Mouse (Mus musculus): ENCODE measurements around the gene Tmco4. TPM values are rescaled to one million over a fixed set of nuclear protein-coding genes. Genes with fewer than 3 reads are reported as not detected.

Tmco4 gene
- polyA plus RNA-seq, 1 experiment from 2014 or later: 3.0 TPM

DNA sequence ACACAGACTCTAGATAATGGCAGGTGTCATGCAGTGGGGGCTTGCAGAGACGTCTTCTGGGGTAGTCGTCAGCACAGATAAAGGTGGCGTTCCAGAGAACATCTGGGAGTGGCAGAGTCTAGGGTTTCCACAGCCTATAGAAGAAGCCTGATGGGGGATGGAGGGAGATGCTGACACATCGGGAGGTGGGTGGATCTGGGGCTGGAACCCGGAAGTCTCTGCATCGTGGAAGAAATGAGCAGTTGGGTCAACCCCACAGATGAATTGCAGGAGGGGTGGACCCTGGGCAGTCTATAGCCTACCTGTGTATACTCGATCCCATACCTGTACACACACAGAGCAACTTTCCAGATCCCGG, 61.3 kb downstream of the Tmco4 start:
- WGBS (ENCODE audit: insufficient replicate concordance): 61% methylated on average over 8 of the region's 8 CpGs
- Histone ChIP-seq H3K9ac (ENCODE audit: low read depth, low read length) (no peak overlapping the region), H3K27ac (ENCODE audit: low read depth, low read length) (no peak overlapping the region)

DNA sequence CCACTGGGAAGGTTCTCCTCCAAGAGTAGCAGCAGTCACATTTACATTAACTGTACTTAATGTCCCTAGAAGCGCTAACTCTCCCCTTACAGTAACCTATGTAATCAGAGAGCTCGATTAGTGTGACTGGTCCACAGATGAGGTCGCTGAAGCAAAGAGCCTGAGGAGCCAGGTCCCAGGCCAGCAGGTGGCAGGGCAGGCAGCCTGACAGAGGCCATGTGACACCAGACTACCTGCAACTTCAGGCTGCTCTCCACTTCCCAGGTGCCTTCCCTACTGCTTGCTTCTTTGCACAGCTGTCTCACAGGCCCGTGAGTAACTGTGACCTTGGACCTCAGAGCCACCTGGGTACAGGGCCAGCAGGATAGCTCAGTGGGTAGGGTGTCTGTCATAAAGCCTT, 61.9 kb downstream of the Tmco4 start:
- Histone ChIP-seq H3K36me3 (ENCODE audit: control insufficient read depth, insufficient read depth, low read length) (no peaks in the 10 kb centered on the region), H3K4me1 (ENCODE audit: control insufficient read depth, insufficient read depth, low read length) (peaks cover 12% of the 10 kb centered on the region; the same call in 1 of the 2 replicates), H3K27me3 (ENCODE audit: control insufficient read depth, insufficient read depth, low read length) (0 out of 2 replicates have a peak, but pooled peaks cover 2% of the 10 kb centered on the region), H3K9me3 (replicated peaks; ENCODE audit: control insufficient read depth, low read length) (no peaks in the 10 kb centered on the region), H3K9ac (ENCODE audit: low read depth, low read length) (no peak overlapping the region), H3K27ac (ENCODE audit: low read depth, low read length) (no peak overlapping the region), H3K4me2 (no peak overlapping the region), H3K4me3 (ENCODE audit: low read depth, low read length) (no peak overlapping the region)
- 47% methylated on average over 4 of the region's 4 CpGs for WGBS (ENCODE audit: insufficient replicate concordance)
- ATAC-seq (replicated peaks; ENCODE audit: insufficient number of reproducible peaks, low FRiP score, low TSS enrichment): no peak

More for the DNA sequence above, 61.3 kb downstream of the Tmco4 start:
- ATAC-seq (replicated peaks; ENCODE audit: insufficient number of reproducible peaks, low FRiP score, low TSS enrichment): no peak
- H3K4me1 ChIP-seq (ENCODE audit: control insufficient read depth, insufficient read depth, low read length): peaks cover 12% of the 10 kb centered on the region; the same call in 1 of the 2 replicates
- 0 out of 2 replicates have a peak, but pooled peaks cover 3% of the 10 kb centered on the region for H3K27me3 ChIP-seq (ENCODE audit: control insufficient read depth, insufficient read depth, low read length)
- no peaks in the 10 kb centered on the region for H3K9me3 ChIP-seq (replicated peaks; ENCODE audit: control insufficient read depth, low read length)
- no peak overlapping the region for H3K4me2 ChIP-seq
- H3K4me3 ChIP-seq (ENCODE audit: low read depth, low read length): no peak overlapping the region
- no peaks in the 10 kb centered on the region for H3K36me3 ChIP-seq (ENCODE audit: control insufficient read depth, insufficient read depth, low read length)

- Histone ChIP-seq H3K27me3 (ENCODE audit: control insufficient read depth, insufficient read depth, low read length) (peaks cover 4% of the 10 kb centered on the region; the same call in 1 of the 2 replicates), H3K9me3 (replicated peaks; ENCODE audit: control insufficient read depth, low read length) (no peaks in the 10 kb centered on the region), H3K27ac (ENCODE audit: low read depth, low read length) (no peak overlapping the region), H3K4me3 (ENCODE audit: low read depth, low read length) (no peak overlapping the region), H3K9ac (ENCODE audit: low read depth, low read length) (no peak overlapping the region), H3K4me2 (no peak overlapping the region), H3K36me3 (ENCODE audit: control insufficient read depth, insufficient read depth, low read length) (no peaks in the 10 kb centered on the region), H3K4me1 (ENCODE audit: control insufficient read depth, insufficient read depth, low read length) (peaks cover 12% of the 10 kb centered on the region; the same call in 1 of the 2 replicates)
- no peak for ATAC-seq (replicated peaks; ENCODE audit: insufficient number of reproducible peaks, low FRiP score, low TSS enrichment)
- WGBS (ENCODE audit: insufficient replicate concordance): 87% methylated on average over 3 of the region's 3 CpGs
These were observed 62.3 kb downstream of the Tmco4 start for GRCm38 (mm10) chr4:139034942-139035341.

- H3K9me3 ChIP-seq (replicated peaks; ENCODE audit: control insufficient read depth, low read length): no peaks in the 10 kb centered on the region
- no peak overlapping the region for H3K9ac ChIP-seq (ENCODE audit: low read depth, low read length)
- H3K36me3 ChIP-seq (ENCODE audit: control insufficient read depth, insufficient read depth, low read length): no peaks in the 10 kb centered on the region
- peaks cover 12% of the 10 kb centered on the region; the same call in 1 of the 2 replicates for H3K27me3 ChIP-seq (ENCODE audit: control insufficient read depth, insufficient read depth, low read length)
- H3K4me3 ChIP-seq (ENCODE audit: low read depth, low read length): no peak overlapping the region
- no peak for ATAC-seq (replicated peaks; ENCODE audit: insufficient number of reproducible peaks, low FRiP score, low TSS enrichment)
- no peak overlapping the region for H3K4me2 ChIP-seq
- H3K4me1 ChIP-seq (ENCODE audit: control insufficient read depth, insufficient read depth, low read length): peaks cover 12% of the 10 kb centered on the region; the same call in 1 of the 2 replicates
- WGBS (ENCODE audit: insufficient replicate concordance): 89% methylated on average over 3 of the region's 3 CpGs
- no peak overlapping the region for H3K27ac ChIP-seq (ENCODE audit: low read depth, low read length)
These were observed 63.1 kb downstream of the Tmco4 start for GRCm38 (mm10) chr4:139035799-139036198.

GRCm38 (mm10) chr4:139037795-139038607, 65.3 kb downstream of the Tmco4 start:
- WGBS (ENCODE audit: insufficient replicate concordance): 76% methylated on average over 17 of the region's 17 CpGs
- no peaks in the 10 kb centered on the region for H3K36me3 ChIP-seq (ENCODE audit: control insufficient read depth, insufficient read depth, low read length)
- no peak overlapping the region for H3K9ac ChIP-seq (ENCODE audit: low read depth, low read length)
- ATAC-seq (replicated peaks; ENCODE audit: insufficient number of reproducible peaks, low FRiP score, low TSS enrichment): no peak
- H3K4me1 ChIP-seq (ENCODE audit: control insufficient read depth, insufficient read depth, low read length): peaks cover 10% of the 10 kb centered on the region; the same call in 1 of the 2 replicates
- H3K4me2 ChIP-seq: no peak overlapping the region
- H3K27ac ChIP-seq (ENCODE audit: low read depth, low read length): no peak overlapping the region
- no peak overlapping the region for H3K4me3 ChIP-seq (ENCODE audit: low read depth, low read length)
- H3K9me3 ChIP-seq (replicated peaks; ENCODE audit: control insufficient read depth, low read length): no peaks in the 10 kb centered on the region
- peaks cover 12% of the 10 kb centered on the region; the same call in 1 of the 2 replicates for H3K27me3 ChIP-seq (ENCODE audit: control insufficient read depth, insufficient read depth, low read length)

DNA sequence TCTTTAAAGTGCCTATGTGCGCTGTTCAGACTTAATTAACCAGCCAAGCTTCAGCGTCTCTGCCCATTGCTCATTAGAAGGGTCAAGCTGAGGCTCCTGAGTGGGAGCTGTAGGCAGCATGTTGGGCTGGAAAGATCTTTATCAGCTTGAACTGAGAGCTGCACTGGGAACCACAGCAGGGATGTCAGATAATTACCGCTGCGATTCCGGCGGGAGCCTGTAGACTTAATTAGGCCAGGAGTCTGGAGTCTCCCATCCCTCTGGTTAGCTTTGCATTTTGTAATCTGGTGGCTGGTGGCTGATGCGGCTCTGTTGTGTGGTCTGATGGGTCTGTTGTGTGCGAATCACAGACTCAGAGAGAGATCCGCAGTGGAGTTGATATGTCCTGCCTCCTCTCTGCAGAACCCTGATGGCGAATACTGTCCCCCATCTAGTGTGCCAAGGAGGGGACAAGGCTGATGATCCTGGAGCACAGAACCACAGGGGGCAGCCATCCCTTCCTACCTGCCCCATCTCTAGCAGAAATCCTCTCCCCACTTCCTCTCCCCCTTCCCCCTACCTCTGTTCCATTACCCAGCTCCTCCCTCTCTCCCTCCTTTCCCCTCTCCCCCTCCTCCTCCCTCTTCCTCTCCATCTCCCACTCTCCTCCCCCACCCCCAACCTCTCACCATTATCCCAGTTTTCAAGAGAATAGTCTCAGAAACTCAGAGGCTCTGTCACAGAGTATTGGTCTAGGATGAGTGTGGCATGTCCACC, 67.6 kb downstream of the Tmco4 start:
- no peaks in the 10 kb centered on the region for H3K36me3 ChIP-seq (ENCODE audit: control insufficient read depth, insufficient read depth, low read length)
- 3% methylated on average over 10 of the region's 10 CpGs for WGBS (ENCODE audit: insufficient replicate concordance)
- no peak overlapping the region for H3K4me3 ChIP-seq (ENCODE audit: low read depth, low read length)
- H3K27ac ChIP-seq (ENCODE audit: low read depth, low read length): no peak overlapping the region
- no peak overlapping the region for H3K9ac ChIP-seq (ENCODE audit: low read depth, low read length)
- peaks cover 12% of the 10 kb centered on the region; the same call in 1 of the 2 replicates for H3K27me3 ChIP-seq (ENCODE audit: control insufficient read depth, insufficient read depth, low read length)
- H3K4me2 ChIP-seq: no peak overlapping the region
- no peaks in the 10 kb centered on the region for H3K4me1 ChIP-seq (ENCODE audit: control insufficient read depth, insufficient read depth, low read length)
- ATAC-seq (replicated peaks; ENCODE audit: insufficient number of reproducible peaks, low FRiP score, low TSS enrichment): no peak
- no peaks in the 10 kb centered on the region for H3K9me3 ChIP-seq (replicated peaks; ENCODE audit: control insufficient read depth, low read length)

- Histone ChIP-seq H3K4me2 (no peak overlapping the region), H3K9me3 (replicated peaks; ENCODE audit: control insufficient read depth, low read length) (no peaks in the 10 kb centered on the region), H3K36me3 (ENCODE audit: control insufficient read depth, insufficient read depth, low read length) (no peaks in the 10 kb centered on the region), H3K9ac (ENCODE audit: low read depth, low read length) (no peak overlapping the region), H3K27ac (ENCODE audit: low read depth, low read length) (no peak overlapping the region), H3K4me3 (ENCODE audit: low read depth, low read length) (no peak overlapping the region), H3K27me3 (ENCODE audit: control insufficient read depth, insufficient read depth, low read length) (peaks cover 12% of the 10 kb centered on the region; the same call in 1 of the 2 replicates), H3K4me1 (ENCODE audit: control insufficient read depth, insufficient read depth, low read length) (no peaks in the 10 kb centered on the region)
- WGBS (ENCODE audit: insufficient replicate concordance): 76% methylated on average over 5 of the region's 5 CpGs
- no peak for ATAC-seq (replicated peaks; ENCODE audit: insufficient number of reproducible peaks, low FRiP score, low TSS enrichment)
These were observed 69.9 kb downstream of the Tmco4 start for GRCm38 (mm10) chr4:139042611-139043010.

DNA sequence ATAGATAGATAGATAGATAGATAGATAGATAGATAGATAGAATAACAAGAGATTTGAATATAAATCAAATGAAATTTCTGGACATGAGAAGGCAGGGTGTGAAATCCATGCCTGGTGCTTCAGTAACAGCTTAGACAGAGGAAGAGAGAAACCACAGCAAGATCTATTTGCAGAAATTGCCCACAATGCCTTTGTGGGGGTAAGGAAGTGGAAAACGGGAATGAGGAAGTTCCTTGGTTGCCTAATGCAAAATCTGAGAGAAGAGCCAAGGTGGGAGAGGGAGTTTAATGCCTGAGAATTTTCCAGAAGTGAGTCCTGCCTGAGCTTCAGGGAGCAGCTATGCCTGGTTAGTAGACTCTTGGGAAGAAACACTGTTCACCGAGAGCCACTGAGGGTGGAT, 70.9 kb downstream of the Tmco4 start:
- Histone ChIP-seq H3K27ac (ENCODE audit: low read depth, low read length) (no peak overlapping the region), H3K27me3 (ENCODE audit: control insufficient read depth, insufficient read depth, low read length) (peaks cover 12% of the 10 kb centered on the region; the same call in 1 of the 2 replicates), H3K4me2 (no peak overlapping the region), H3K36me3 (ENCODE audit: control insufficient read depth, insufficient read depth, low read length) (no peaks in the 10 kb centered on the region), H3K4me3 (ENCODE audit: low read depth, low read length) (no peak overlapping the region), H3K9me3 (replicated peaks; ENCODE audit: control insufficient read depth, low read length) (no peaks in the 10 kb centered on the region), H3K4me1 (ENCODE audit: control insufficient read depth, insufficient read depth, low read length) (no peaks in the 10 kb centered on the region), H3K9ac (ENCODE audit: low read depth, low read length) (no peak overlapping the region)
- ATAC-seq (replicated peaks; ENCODE audit: insufficient number of reproducible peaks, low FRiP score, low TSS enrichment): no peak
- 75% methylated on average over 2 of the region's 2 CpGs for WGBS (ENCODE audit: insufficient replicate concordance)
